Mouse (Mus musculus): Measurements from ENCODE around the gene Rnf157.
A peak's percentile ranks its signal among the peaks of the same experiment; 100 is the strongest.

The Rnf157 gene

GRCm38 (mm10) chr11:116306126-116306982 lies 106.5 kb downstream of the Rnf157 start:
- peak; percentile 98 for DNase-seq (ENCODE audit: inconsistent ontology term)

- DNase-seq (ENCODE audit: inconsistent ontology term), result no peak
Observed at GRCm38 (mm10) chr11:116305423-116305822, 107.4 kb downstream of the Rnf157 start.

GRCm38 (mm10) chr11:116298621-116299020 lies 114.2 kb downstream of the Rnf157 start:
- DNase-seq (ENCODE audit: inconsistent ontology term), result no peak

GRCm38 (mm10) chr11:116298221-116298620 lies 114.6 kb downstream of the Rnf157 start:
- DNase-seq (ENCODE audit: inconsistent ontology term), result no peak

- DNase-seq (ENCODE audit: inconsistent ontology term), result no peak
Observed at GRCm38 (mm10) chr11:116297017-116297416, 115.8 kb downstream of the Rnf157 start.

GRCm38 (mm10) chr11:116296191-116296734 lies 116.6 kb downstream of the Rnf157 start:
- no peak for DNase-seq (ENCODE audit: inconsistent ontology term)

GRCm38 (mm10) chr11:116294319-116294718 lies 118.5 kb downstream of the Rnf157 start:
- peak; percentile 51 for DNase-seq (ENCODE audit: inconsistent ontology term)

- DNase-seq (ENCODE audit: inconsistent ontology term), result no peak
Observed at GRCm38 (mm10) chr11:116293538-116294137, 119.2 kb downstream of the Rnf157 start.

- DNase-seq (ENCODE audit: inconsistent ontology term), result no peak
Observed at GRCm38 (mm10) chr11:116292401-116292800, 120.4 kb downstream of the Rnf157 start.

- no peak for DNase-seq (ENCODE audit: inconsistent ontology term)
Observed at GRCm38 (mm10) chr11:116290556-116290955, 122.3 kb downstream of the Rnf157 start.

- DNase-seq (ENCODE audit: inconsistent ontology term), result no peak
Observed at GRCm38 (mm10) chr11:116287351-116287750, 125.5 kb downstream of the Rnf157 start.

All from Muller cell, postnatal 12 days (primary cell).